Mouse (Mus musculus) cerebellum, adult 2 months (tissue): ENCODE data around the gene Tspan6.

Source experiments
- CTCF ChIP-seq: fragments of 200-500 bp; IDR thresholded peaks from 2 replicates; pipeline ENCODE4 v1.5.1; 2011; ENCODE audit warnings: low read depth, mild to moderate bottlenecking, control low read depth, low read length, moderate library complexity, borderline replicate concordance; ENCODE audit not compliant: insufficient read depth
- POLR2A ChIP-seq: fragments of 200-500 bp; IDR thresholded peaks from 2 replicates; pipeline ENCODE4 v1.6.1; 2011; ENCODE audit warnings: low read length, control low read depth, borderline replicate concordance; ENCODE audit not compliant: insufficient read depth

GRCm38 (mm10) chrX:133898014-133898542 lies at the start of gene Tspan6:
- no peak for TF ChIP-seq POLR2A
- no peak for TF ChIP-seq CTCF
